Comparison of ENCODE assay signal across 15 mouse cellular contexts in the genomic region with DNA sequence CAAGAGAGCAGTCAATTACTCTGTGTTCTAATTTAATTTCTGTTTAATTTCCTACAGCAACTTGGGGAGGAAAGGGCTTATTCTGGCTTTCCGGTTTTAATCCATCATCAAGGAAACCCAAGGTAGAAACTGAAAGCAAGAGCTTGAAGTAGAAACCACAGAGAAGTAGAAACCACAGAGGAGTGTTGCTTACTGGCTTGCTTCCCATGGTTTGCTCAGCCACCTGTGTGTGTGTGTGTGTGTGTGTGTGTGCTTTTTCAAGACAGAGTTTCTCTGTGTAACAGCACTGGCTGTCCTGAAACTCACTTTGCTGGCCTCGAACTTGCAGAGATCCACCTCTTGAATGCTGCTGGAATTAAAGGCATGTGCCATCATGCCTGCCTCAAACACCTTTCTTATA. TPM values are rescaled to one million over a fixed set of nuclear protein-coding genes. Genes with fewer than 3 reads are reported as not detected.
DNase-seq lines count a peak whose midpoint lies in the region; ATAC-seq and TF ChIP-seq lines count a peak whose summit lies in the region.
"Had no signal": no experiment of that assay in that cellular context is flagged by ENCODE, and none has a peak within 500 bp of the region (broad histone marks: within the 10 kb centered on the region; RNA-seq: fewer than 3 reads in every experiment).

No protein-coding gene starts in this region.

- peak; percentile 74 for ATAC-seq in CD4-positive, CD25-positive, alpha-beta regulatory T cell, adult 4 months
- peak; percentile 68 for ATAC-seq in megakaryocyte, adult 5-6 weeks (ENCODE audit: poor library complexity, severe bottlenecking)
- ATAC-seq: midbrain, embryonic 16.5 days had no signal

- TF ChIP-seq POLR2A in lung, adult 2 months (IDR thresholded peaks at IDR 0.05; ENCODE audit: borderline replicate concordance, extremely low read depth, low read depth, low read length) = no peak

- peaks cover 5% of the 10 kb centered on the region for H3K4me1 ChIP-seq in lung, adult 2 months (ENCODE audit: control insufficient read depth, insufficient read depth, low read length)
- H3K4me1 ChIP-seq: stomach, embryonic 15.5 days had no signal

- no peak overlapping the region for H3K4me3 ChIP-seq in lung, adult 2 months (replicated peaks; ENCODE audit: extremely low read depth, low read depth, low read length)
- H3K4me3 ChIP-seq: hindbrain, embryonic 15.5 days; neural tube, embryonic 13.5 days; stomach, embryonic 15.5 days had no signal

- TF ChIP-seq CTCF in lung, adult 2 months (IDR thresholded peaks at IDR 0.05; ENCODE audit: insufficient read depth, low read length) = no peak

- peak; percentile 54 for DNase-seq in lung, postnatal 25 days (ENCODE audit: low spot score)
- DNase-seq in lung, adult 2 months = no peak
- DNase-seq in thymus, postnatal 10 days (ENCODE audit: low spot score in 2 of 2) = peak; percentile 48 to 64
- DNase-seq in adrenal gland, adult (ENCODE audit: inconsistent age in 2 of 2, low spot score in 1 of 2) = no peak
- DNase-seq in left cerebral cortex, postnatal 4 days = no peak
- DNase-seq in urinary bladder, postnatal 10 days (ENCODE audit: low spot score) = no peak
- DNase-seq: adrenal gland, adult 8-10 months; cerebellum, adult 9-11 months; kidney, adult 9 months had no signal

- intact Hi-C loops in left cerebral cortex, postnatal 4 days (cut with DNase I) = no loop called here

- WGBS in lung, adult 2 months = 47% methylated on average over 2 of the region's 2 CpGs

RNA-seq across cellular contexts. Expression of gene Dzip1, which starts 4.5 kb away (rescaled TPM):
- polyA plus RNA-seq in lung, adult 2 months (2012; rRNA removed) = 7.5 and 8.3 TPM in 2 replicates
- 10 to 100 TPM; 10.9 to 12.8 TPM for polyA plus RNA-seq in CD4-positive, CD25-positive, alpha-beta regulatory T cell, adult 4 months (2017; shearing (Covaris generic))
- total RNA-seq in megakaryocyte, adult 5-6 weeks (2015) = 0.02 and 0.36 TPM in 2 replicates
- total RNA-seq in megakaryocyte, adult 5-6 weeks (2017) = 0.04 and 0.61 TPM in 2 replicates
- 100 to 1,000 TPM; 180 to 196 TPM for total RNA-seq in left cerebral cortex, postnatal 4 days (2021)

RNA-seq across cellular contexts. Expression of gene Dnajc3, which starts 8.0 kb away (rescaled TPM):
- 20.9 and 22.7 TPM in 2 replicates for polyA plus RNA-seq in lung, adult 2 months (2012; rRNA removed)
- 10 to 100 TPM; 32.6 to 35.3 TPM for polyA plus RNA-seq in CD4-positive, CD25-positive, alpha-beta regulatory T cell, adult 4 months (2017; shearing (Covaris generic))
- 42.9 and 43.6 TPM in 2 replicates for total RNA-seq in megakaryocyte, adult 5-6 weeks (2015)
- total RNA-seq in megakaryocyte, adult 5-6 weeks (2017) = 72.4 and 74.1 TPM in 2 replicates
- 10 to 100 TPM; 22.5 to 25.5 TPM for total RNA-seq in left cerebral cortex, postnatal 4 days (2021)

Comparison
In these comparisons a context has a peak if more than half of its experiments do, and no peak if none do; other contexts are left out.
1. DNase-seq: peak in lung, postnatal 25 days (single experiment) and thymus, postnatal 10 days (2 of 2); none in lung, adult 2 months (single experiment), adrenal gland, adult (0 of 2), left cerebral cortex, postnatal 4 days (single experiment) and urinary bladder, postnatal 10 days (single experiment).
2. RNA of gene Dzip1, which starts 4.5 kb away (total RNA-seq): 180 to 196 TPM in left cerebral cortex, postnatal 4 days; 0.02 to 0.61 TPM in megakaryocyte, adult 5-6 weeks; every median in the first group is over 100 times any median in the second.